Mouse (Mus musculus) granulocyte monocyte progenitor cell, adult 5-6 weeks (primary cell): ENCODE measurements around the gene Gm20431. TPM values are rescaled to one million over a fixed set of nuclear protein-coding genes. Genes with fewer than 3 reads are reported as not detected.

Experiments used
- ATAC-seq: replicated peaks from 2 replicates; pipeline ENCODE4 v1.8.0; 2016; ENCODE audit warnings: mild to moderate bottlenecking, moderate TSS enrichment, inconsistent platforms; ENCODE audit not compliant: poor library complexity, severe bottlenecking
- total RNA-seq, 2 experiments: library from RNA; stranded (forward) in 1 of 2; stranded (reverse) in 1 of 2; fragments of 200-712, 200-1000 nt in 1 of 2; fragments of >200 nt in 1 of 2; fragmentation: Nextera tagmentation in 1 of 2; gene quantifications; 2 replicates each; pipeline ENCODE4 v1.2.3; 2014 to 2017

The Gm20431 gene
- total RNA-seq, 2 experiments from 2014 or later = 4.6 TPM; not detected in 1

DNA sequence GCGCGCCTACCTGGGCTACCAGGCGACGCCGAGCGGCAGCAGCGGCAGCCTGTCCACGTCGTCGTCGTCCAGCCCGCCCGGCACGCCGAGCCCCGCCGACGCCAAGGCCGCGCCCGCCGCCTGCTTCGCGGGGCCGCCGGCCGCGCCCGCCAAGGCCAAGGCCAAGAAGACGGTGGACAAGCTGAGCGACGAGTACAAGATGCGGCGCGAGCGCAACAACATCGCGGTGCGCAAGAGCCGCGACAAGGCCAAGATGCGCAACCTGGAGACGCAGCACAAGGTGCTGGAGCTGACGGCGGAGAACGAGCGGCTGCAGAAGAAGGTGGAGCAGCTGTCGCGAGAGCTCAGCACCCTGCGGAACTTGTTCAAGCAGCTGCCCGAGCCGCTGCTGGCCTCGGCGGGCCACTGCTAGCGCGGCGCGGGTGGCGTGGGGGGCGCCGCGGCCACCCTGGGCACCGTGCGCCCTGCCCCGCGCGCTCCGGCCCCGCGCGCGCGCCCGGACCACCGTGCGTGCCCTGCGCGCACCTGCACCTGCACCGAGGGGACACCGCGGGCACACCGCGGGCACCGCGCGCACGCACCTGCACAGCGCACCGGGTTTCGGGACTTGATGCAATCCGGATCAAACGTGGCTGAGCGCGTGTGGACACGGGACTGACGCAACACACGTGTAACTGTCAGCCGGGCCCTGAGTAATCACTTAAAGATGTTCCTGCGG lies 28.4 kb upstream of the Gm20431 start, which contains the start of gene Tmem189:
Tmem189 (minus strand) TSS at position 322 of the 718 bp plus-strand sequence.
- peak; percentile 20 for ATAC-seq

DNA sequence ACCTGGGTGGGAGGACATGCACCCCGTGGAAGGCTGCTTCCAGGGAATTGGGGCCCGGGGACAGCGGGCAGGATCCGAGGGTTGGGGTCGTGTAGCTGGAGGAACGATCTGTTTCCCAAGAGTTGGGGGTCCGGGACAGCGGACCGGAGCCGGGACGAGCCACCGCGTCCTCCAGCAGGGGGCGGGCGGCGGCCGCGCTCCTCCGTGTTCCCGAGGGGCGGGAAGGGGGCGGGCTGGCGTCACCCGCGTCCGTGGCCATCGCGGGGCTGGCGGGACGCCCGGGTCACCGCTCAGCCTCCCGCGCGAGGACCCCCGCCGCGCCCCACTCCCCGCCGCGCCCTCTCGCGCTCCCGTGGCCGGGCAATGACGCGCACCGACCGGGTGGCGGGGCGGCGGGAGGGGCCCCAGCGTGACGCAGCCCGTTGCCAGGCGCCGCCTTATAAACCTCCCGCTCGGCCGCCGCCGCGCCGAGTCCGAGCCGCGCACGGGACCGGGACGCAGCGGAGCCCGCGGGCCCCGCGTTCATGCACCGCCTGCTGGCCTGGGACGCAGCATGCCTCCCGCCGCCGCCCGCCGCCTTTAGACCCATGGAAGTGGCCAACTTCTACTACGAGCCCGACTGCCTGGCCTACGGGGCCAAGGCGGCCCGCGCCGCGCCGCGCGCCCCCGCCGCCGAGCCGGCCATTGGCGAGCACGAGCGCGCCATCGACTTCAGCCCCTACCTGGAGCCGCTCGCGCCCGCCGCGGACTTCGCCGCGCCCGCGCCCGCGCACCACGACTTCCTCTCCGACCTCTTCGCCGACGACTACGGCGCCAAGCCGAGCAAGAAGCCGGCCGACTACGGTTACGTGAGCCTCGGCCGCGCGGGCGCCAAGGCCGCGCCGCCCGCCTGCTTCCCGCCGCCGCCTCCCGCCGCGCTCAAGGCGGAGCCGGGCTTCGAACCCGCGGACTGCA lies 27.5 kb upstream of the Gm20431 start, which contains the start of gene Cebpb:
Cebpb (plus strand) TSS at position 418 of the 954 bp plus-strand sequence.
- ATAC-seq = peak; percentile 36

DNA sequence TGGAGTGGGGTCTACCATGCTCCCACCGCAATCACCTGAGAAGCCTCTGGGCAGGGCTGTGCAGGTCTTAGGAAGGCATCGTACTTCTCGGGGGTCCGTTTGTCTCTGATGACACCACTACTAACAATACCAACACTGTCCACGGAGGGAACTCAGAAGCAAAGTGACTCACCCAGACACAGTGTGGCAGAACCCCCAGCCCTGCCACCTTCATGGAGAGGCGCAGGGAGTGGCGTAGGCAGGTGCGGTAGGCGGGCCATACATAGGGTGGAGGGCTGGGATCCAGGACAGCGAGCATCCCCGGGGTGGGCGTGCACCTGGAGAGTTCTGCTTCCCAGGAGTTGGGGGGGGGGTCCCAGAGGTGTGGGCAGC lies 26.8 kb upstream of the Gm20431 start:
- peak; percentile 16 for ATAC-seq

DNA sequence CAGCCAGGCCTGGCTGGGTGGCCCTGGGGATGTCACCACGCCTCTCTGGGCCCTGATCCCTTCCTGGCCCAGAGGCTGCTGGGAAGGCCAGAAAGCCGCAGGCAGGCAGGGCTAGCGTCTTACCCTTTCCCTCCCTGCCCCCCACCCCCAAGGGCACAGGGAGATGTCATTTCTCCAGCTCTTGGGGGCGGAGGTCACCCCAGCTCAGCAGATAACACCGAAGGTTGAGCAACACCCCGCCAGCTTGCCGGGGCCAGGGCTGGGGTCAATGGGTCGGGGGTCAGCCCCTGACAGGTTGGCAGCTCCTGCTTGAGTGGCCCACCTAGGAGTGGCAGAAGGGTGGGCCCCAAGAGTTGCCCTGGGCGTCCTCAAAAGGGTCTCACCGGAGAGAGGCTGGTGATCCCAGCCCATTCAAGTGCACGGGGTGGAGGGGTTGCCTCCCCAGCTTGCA lies 26.4 kb upstream of the Gm20431 start:
- peak; percentile 8; the same call in 1 of the 2 replicates for ATAC-seq

DNA sequence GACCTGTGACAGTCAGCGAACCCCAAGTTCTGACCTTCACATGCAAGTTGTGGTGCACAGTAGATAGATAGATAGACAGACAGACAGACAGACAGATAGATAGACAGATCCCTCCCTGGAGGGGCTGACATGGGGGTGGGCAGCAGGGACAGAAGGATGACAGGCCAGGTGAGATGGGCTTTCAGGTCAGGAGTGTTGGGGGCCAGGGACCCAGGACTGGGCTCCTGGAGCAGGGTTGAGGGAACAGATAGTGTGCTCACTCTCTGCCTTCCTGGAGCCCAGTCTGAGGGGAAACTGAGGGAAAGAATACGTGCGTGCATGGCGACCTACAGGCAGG lies 25.9 kb upstream of the Gm20431 start:
- ATAC-seq = no peak

DNA sequence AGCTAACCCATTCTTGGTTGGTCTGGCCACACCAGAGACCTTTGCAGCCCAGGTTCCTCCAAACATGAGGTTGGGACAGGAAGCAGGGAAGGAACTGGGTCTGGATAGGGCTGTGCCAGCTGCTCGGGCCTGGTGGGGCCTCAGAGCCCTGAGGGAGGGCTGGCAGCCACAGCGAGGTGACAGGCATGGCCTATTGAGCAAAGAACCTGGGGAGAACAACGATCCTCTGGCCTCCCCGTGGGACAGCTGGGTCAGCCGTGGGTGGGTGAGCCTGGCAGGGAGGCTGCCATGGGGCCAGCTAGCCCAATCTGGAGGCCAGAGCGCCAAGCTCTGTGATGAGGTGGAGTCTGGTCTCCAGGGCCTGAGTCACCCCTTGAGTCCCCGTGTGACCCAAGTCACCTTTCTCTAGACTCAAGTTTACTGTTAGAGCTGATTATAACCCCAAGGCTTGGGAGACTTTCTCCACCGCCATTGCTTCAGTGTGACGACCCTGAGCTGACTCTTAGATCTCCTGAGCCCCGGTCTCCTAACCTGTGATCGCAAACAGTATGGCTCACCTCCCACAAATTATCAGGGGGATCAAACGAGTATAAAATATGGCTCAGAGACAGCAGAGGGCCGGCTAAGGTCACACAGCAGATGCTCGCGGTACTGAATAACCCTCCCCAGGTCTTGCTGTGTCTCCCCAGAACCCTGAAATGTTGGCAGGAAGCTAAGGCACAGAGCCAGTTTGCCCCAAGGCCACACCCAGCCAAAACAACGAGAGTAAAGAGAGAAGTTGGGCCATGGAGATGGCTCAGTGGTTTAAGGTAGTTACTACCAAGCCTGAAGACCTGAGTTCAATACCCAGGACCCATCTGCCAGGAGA lies 25.3 kb upstream of the Gm20431 start:
- peak; percentile 17; the same call in 1 of the 2 replicates for ATAC-seq

DNA sequence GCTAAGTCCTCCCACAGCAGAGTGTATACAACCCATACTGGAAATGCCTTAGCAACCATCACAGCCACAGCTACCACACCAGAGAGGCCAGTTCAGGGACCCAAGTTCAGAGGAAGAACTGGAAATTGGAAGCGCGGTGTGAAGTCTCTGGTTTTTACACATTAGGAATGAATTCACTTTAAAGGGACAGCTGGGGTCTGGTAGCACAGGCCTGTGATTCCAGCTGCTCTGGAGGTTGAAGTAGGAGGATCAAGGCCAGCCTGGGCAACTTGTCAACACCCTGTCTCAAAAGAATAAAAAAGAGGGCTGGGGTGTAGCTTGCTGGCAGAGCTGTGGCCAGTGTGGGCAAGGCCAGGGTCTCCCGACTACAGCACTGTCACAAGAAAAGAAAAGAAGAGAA lies 24.6 kb upstream of the Gm20431 start:
- no peak for ATAC-seq

DNA sequence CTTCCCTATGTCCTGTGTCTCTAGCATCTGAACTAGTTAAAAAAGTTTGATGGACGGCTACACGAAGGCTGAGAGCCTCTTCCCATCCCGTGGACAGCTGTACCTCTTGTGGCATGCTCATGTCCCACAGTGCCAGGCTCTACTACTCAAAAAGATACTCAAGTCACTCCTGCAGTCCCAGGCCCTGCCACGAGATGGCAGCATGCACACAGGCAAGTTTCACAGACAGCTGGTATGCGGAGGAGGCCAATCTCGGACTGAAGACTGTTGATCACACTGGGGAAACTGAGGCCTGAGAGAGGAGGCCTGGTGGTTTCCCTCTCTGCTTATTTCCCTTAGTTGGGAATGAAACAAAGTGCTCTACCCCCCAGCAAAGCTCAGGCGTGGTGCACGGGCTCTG lies 23.8 kb upstream of the Gm20431 start:
- ATAC-seq = peak; percentile 27

DNA sequence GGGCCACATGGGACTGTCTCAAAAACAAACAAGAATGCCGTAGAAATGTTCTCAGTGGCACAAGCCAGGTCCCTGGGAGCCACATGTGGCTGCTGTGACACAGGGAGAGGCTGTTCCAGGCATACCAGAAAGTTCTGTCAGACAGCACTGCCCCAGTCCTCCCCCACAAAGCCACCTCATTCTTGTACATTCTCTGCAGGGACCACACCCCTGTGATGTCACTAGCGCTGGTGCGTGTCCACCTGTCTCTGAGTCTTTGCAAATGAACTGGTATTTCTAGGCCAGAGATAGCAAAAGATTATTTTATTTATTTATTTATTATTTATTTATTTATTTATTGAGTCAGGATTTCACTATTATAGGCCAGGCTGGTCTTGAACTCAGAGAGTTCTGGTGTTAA lies 22.4 kb upstream of the Gm20431 start:
- ATAC-seq = no peak

DNA sequence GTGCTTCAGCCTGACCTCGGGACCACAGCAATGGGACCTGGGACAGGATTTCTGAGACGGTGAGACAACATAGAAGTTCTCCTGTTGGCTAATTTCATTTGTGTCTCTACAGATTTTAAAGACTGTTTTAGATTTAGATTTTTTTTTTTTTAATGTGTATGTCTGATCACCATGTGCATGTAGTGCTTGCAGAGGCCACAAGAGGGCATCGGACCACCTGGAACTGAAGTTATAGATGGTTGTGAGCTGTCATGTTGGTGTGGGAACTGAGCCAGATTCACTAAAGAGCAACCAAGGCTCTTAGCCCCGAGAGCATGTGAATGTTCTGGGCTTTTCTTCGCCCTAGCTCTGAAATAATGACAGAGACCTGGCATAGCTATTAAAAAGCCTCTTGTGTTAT lies 19.4 kb upstream of the Gm20431 start:
- ATAC-seq = peak; percentile 21; the same call in 1 of the 2 replicates

DNA sequence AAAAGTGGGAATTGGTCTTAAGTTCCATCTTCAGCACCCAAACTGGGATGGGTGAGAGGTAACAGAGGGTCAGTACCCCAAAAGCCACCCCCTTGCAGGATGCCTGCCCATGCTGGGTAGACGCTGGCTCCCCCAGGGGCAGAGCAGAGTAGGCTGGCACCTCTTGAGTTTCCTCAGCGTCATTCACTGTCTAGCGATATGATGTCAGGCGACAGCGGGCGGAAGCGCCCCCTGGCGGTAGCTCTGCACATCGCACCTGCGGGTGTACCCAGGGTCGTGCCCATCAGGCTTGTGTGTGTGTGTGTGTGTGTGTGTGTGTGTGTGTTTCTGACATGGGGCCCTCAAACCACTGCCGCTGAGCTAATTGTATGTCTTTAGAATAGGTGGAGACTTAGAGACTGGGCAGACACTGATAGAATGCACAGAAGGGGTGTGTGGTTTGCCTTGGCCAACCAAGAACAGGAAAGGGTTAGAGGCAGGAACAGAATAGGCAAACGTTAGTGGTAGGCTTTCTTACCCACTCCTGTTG lies 18.7 kb upstream of the Gm20431 start:
- peak; percentile 83 for ATAC-seq

DNA sequence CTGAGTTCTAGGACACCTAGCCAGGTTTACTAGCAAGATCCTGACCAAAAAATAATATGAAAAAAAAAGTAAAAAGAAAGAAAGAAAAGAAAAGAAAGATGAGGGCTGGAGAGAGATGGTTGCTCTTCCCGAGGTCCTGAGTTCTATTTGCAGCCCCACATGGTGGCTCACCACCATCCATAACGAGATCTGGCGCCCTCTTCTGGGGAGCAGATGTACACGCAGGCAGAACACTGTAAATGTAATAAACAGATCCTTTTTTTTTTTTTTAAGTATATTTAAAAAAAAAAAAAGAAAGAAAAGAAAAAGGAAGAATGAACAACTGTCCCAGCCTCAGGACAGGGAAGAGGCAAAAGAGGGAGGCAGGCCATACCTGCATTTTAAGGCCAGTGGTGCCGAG lies 17.3 kb upstream of the Gm20431 start:
- ATAC-seq = no peak

DNA sequence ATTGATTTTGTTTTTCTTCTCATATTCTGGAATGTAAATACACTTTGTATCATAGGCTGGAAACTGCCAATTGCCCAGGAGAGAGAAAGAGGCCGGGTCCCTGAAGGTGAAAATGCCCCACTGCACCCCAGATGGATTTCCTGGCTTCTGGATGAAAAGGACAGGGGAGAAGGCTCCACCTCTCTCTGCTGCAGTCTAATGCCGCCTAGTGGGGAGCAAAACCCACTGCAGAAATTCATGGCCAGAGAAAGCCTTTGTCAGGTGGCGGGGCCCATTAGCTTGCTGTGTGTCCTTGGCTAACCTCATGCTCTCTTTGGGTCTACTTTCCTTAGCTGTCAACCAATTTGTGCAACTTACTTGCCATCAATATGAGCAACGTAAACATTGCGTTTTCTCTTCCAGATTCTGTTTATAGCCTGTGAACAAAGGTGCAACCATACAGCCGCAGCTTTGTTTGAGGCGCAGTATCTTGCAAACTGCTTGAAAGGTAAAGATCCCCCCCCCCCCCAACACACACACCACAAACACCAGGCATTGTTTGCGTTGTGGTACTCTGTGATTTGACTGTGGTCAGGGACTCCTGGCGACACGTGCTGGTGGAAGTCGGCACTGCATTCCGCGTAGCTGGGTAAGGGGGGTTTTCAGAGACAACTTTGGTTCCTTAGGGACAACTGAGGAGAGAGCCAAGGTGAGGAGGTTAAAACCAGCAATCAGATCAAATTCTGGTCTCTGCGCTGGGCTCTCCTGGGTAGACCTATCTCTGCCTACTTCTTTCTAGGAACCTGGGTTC lies 14.0 kb upstream of the Gm20431 start:
- peak; percentile 55 for ATAC-seq

DNA sequence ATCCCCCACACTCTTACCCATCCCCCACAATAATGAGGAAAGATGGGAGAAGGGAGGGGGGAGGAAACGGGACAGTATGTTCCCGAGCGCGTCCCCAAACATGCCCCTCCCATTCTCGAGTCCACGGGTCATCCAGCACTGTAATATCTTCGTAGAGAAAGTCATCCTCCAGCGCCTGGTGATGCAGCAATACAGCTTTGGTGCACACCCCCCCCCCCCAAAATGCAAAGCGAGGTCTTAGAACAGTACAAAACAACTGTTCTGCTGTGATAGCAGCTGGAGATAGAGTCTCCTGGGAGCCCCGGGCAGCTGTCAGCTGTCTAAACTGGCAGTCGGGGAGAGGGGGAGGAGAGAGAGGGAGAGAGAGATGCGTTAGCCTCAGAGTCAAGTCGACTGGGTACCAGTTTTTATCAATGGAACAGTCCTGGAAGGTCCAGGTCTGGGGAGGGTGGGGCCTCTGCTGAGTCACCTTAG lies 11.0 kb upstream of the Gm20431 start:
- no peak for ATAC-seq

DNA sequence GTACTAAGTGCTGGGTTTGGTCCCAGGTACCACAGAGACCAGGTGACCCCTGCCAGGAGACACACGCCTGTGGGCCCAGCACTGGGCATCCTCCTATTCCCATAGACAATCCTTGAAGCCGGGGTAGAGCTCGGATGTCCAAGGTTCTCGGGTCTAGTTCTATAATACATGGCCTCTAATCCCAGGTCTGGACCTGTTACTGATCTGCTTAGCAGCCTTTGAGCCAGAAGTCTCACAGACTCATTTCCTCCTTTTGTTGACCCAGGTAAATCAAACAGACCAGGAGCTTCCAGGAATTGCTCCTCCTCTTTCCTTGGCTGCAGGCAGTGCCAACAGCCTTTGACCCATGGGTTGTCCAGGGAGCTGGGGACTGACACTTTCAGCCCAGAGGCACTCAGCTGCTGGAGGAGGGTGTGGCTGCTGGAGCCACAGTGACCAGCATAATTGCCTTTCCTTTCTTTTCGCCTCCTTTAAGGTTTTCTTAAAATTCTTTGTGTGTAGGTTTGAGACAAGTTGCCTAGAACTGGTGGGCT lies 9.9 kb upstream of the Gm20431 start:
- ATAC-seq = no peak

DNA sequence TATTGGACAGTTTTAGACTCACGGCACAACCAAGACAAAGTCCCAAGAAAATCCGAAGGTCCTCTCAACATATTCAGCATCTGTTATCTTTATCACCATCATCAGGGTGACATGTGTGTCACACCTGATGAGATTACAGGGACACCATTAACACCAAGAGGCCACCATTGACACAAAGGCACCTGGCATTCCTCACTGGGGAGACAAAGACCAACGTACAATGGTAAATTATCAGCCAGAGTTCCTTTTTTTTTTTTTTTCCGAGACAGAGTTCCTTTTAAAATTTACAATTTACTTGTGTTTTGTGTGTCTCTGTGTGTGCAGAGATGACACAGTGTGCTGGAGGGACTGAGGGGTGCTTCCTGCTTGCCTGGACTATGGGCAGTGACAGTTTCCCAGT lies 8.1 kb upstream of the Gm20431 start:
- no peak for ATAC-seq

DNA sequence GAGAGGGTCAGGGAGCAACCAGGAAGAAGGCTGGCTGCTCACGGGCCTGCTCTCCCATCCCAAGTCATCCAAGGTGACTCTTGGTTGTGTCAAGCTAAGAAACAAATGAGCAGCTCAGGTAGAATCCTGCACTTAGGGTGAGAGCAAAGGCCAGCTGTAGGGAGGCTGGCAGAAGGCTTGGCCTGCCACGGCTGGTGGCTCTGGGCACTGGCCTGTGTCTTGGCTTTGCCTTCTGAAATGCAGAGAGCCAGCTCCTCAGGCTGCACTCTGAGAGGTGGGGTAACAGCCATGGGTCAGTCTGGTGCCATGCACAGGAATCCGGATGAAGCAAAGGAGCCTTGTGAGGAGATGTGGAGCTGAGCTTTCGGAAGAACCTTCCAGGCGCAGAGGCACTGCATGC lies 7.1 kb upstream of the Gm20431 start:
- ATAC-seq = no peak

DNA sequence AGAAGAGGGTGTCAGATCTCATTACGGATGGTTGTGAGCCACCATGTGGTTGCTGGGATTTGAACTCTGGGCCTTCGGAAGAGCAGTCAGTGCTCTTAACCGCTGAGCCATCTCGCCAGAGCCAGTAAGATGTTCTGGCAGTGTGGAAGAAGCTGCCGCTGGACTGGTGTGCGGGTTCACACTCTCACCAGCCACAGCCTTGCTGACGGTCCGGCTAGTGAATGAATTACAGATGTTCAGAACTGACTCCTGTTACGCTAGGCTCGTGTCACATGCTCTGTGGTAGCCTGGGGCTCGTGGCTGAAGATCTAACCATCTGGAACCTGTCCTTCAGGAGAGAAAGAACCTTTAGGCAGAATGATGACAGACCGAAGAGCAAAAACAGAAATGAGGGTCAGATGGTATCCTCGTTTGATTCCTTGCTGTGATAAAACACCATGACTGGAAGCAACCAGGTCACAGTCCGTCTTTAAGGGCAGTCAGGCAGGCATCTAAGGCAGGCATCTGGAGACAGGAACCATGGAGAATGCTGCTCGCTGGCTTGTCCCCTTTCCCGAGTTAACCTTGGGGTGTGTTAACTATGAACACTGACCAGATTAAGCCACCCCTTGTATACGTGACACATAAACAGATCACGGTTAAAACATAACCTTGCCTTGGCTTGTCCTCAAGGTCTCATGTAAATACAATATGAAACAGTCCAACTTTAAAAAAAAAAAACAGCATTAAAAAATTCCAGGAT lies 4.8 kb upstream of the Gm20431 start:
- ATAC-seq = no peak
